Mouse (Mus musculus) CD8-positive naive resting alpha-beta T cell, adult 2 months (primary cell): Measurements from ENCODE around the gene Miip.

Experiments used
- DNase-seq, 2 experiments: peaks; one replicate each; pipeline ENCODE4 v3.0.0; 2022; ENCODE audit warnings: low read depth in 2 of 2, low spot score in 2 of 2

Miip gene

GRCm38 (mm10) chr4:147868450-147869031 lies at the start of gene Miip, which contains the start of gene Fv1:
Gene Miip (minus strand): TSS chr4:147868816.
Gene Fv1 (plus strand): TSS chr4:147868979.
- peak; percentile 90 to 93 for DNase-seq

GRCm38 (mm10) chr4:147909486-147909885 lies 40.9 kb upstream of the Miip start:
- DNase-seq = no peak

GRCm38 (mm10) chr4:147906230-147906629 lies 37.6 kb upstream of the Miip start:
- DNase-seq = no peak

- DNase-seq = no peak
These were observed 36.6 kb upstream of the Miip start for GRCm38 (mm10) chr4:147905090-147905659.

GRCm38 (mm10) chr4:147904313-147905089 lies 35.9 kb upstream of the Miip start, which contains the start of gene Mfn2:
Gene Mfn2 (minus strand): TSS chr4:147904704.
- peak; percentile 72 to 84 for DNase-seq

GRCm38 (mm10) chr4:147903601-147904000 lies 35.0 kb upstream of the Miip start:
- DNase-seq = no peak

- no peak for DNase-seq
These were observed 34.4 kb upstream of the Miip start for GRCm38 (mm10) chr4:147902906-147903500.

GRCm38 (mm10) chr4:147900452-147900851 lies 31.8 kb upstream of the Miip start:
- no peak for DNase-seq

GRCm38 (mm10) chr4:147897348-147897747 lies 28.7 kb upstream of the Miip start:
- DNase-seq = no peak

- no peak for DNase-seq
These were observed 27.8 kb upstream of the Miip start for GRCm38 (mm10) chr4:147896411-147896810.

- no peak for DNase-seq
These were observed 27.3 kb upstream of the Miip start for GRCm38 (mm10) chr4:147895815-147896330.

- no peak for DNase-seq
These were observed 21.7 kb upstream of the Miip start for GRCm38 (mm10) chr4:147890341-147890740.

- no peak for DNase-seq
These were observed 19.6 kb upstream of the Miip start for GRCm38 (mm10) chr4:147888237-147888636.

- no peak for DNase-seq
These were observed 18.7 kb upstream of the Miip start for GRCm38 (mm10) chr4:147887277-147887676.

GRCm38 (mm10) chr4:147886158-147886557 lies 17.5 kb upstream of the Miip start:
- no peak for DNase-seq

GRCm38 (mm10) chr4:147884138-147884537 lies 15.5 kb upstream of the Miip start:
- no peak for DNase-seq

GRCm38 (mm10) chr4:147883041-147883440 lies 14.4 kb upstream of the Miip start:
- no peak for DNase-seq

GRCm38 (mm10) chr4:147881792-147882191 lies 13.2 kb upstream of the Miip start:
- no peak for DNase-seq

GRCm38 (mm10) chr4:147879865-147880264 lies 11.2 kb upstream of the Miip start:
- DNase-seq = no peak

- no peak for DNase-seq
These were observed 10.8 kb upstream of the Miip start for GRCm38 (mm10) chr4:147879456-147879855.

GRCm38 (mm10) chr4:147878537-147878936 lies 9.9 kb upstream of the Miip start:
- DNase-seq = no peak
